Mouse (Mus musculus) limb, embryonic 15.5 days (tissue): ENCODE results near the gene Trank1. TPM values are rescaled to one million over a fixed set of nuclear protein-coding genes. Genes with fewer than 3 reads are reported as not detected.

Experiments used
- ATAC-seq: fragments of 200-750 bp; cut with Nextera tagmentation; 2 replicates; pipeline ENCODE4 v1.8.0; 2017; ENCODE audit warnings: low read depth, moderate TSS enrichment; ENCODE audit not compliant: insufficient number of reproducible peaks, low FRiP score, low TSS enrichment
- H3K27ac ChIP-seq: fragments of 300-500 bp; sonication (generic); 2 replicates; pipeline ENCODE4 v1.5.1; 2015; ENCODE audit warnings: moderate library complexity, mild to moderate bottlenecking, inconsistent platforms
- H3K27me3 ChIP-seq: fragments of 300-500 bp; sonication (generic); 2 replicates; pipeline ENCODE4 v1.6.1; 2015; ENCODE audit warnings: inconsistent platforms
- H3K36me3 ChIP-seq: fragments of 300-500 bp; sonication (generic); 2 replicates; pipeline ENCODE4 v1.6.1; 2015; ENCODE audit warnings: inconsistent platforms
- H3K4me1 ChIP-seq: fragments of 300-500 bp; sonication (generic); 2 replicates; pipeline ENCODE4 v1.6.1; 2015; ENCODE audit warnings: inconsistent platforms
- H3K4me2 ChIP-seq: fragments of 300-500 bp; sonication (generic); 2 replicates; pipeline ENCODE4 v1.6.1; 2015; ENCODE audit warnings: mild to moderate bottlenecking, inconsistent platforms
- H3K4me3 ChIP-seq: fragments of 300-500 bp; sonication (generic); 2 replicates; pipeline ENCODE4 v1.5.1; 2015; ENCODE audit warnings: mild to moderate bottlenecking, inconsistent platforms
- H3K9ac ChIP-seq: fragments of 300-500 bp; sonication (generic); 2 replicates; pipeline ENCODE4 v1.6.1; 2015; ENCODE audit warnings: inconsistent platforms
- H3K9me3 ChIP-seq: fragments of 300-500 bp; sonication (generic); 2 replicates; pipeline ENCODE4 v1.6.1; 2016; ENCODE audit warnings: inconsistent platforms
- WGBS: fragments of 180-500 bp; shearing (Covaris S2); methylation state at CpG from one replicate; pipeline ENCODE4 v1.1.7; 2015; 5-methylcytosine and 5-hydroxymethylcytosine counted together
- polyA plus RNA-seq: library from polyadenylated mRNA; unstranded; fragments of >200 nt; fragmentation: Nextera tagmentation; extraction: Ambion mirVana; gene quantifications from 2 replicates; pipeline ENCODE4 v1.2.1, GENCODE M21; 2015

Trank1 gene
- polyA plus RNA-seq, 1 experiment from 2014 or later: 0.76 TPM

GRCm38 (mm10) chr9:111286468-111286867, 25.1 kb upstream of the Trank1 start:
- WGBS: 70% methylated on average over 2 of the region's 2 CpGs
- H3K27me3 ChIP-seq: no peaks in the 10 kb centered on the region
- H3K9me3 ChIP-seq: no peaks in the 10 kb centered on the region
- H3K4me3 ChIP-seq: no peak overlapping the region
- no peak overlapping the region for H3K27ac ChIP-seq
- no peak overlapping the region for H3K4me2 ChIP-seq
- H3K9ac ChIP-seq: no peak overlapping the region
- no peak for ATAC-seq
- H3K36me3 ChIP-seq: no peaks in the 10 kb centered on the region
- H3K4me1 ChIP-seq: peaks cover 7% of the 10 kb centered on the region; the same call in 1 of the 2 replicates

- H3K4me3 ChIP-seq: no peak overlapping the region
- no peaks in the 10 kb centered on the region for H3K9me3 ChIP-seq
- 95% methylated on average over 4 of the region's 4 CpGs for WGBS
Observed at GRCm38 (mm10) chr9:111287956-111288355, 23.6 kb upstream of the Trank1 start.

DNA sequence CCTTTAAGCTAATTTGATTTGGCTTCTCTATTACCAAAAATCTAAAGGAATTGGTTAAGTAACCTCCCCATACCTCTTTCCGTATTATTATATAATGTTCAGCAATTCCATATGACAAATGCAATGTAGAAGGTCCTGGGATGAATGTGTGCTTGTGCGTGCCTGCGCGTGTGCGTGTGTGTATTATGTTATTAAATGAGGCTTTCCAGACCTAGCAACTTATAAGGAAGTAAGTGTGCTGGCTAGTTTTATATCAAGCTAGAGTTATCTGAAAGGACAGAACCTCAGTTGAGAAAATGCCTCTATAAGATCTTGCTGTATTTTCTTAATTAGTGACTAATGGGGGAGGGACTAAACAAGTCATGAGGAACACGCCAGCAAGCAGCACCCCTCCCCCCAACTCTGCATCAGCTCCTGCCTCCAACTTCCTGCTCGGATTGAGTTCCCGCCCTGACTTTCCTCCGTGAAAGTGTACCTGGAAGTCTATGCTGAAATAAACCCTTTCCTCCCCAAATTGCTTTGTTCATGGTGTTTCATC, 22.2 kb upstream of the Trank1 start:
- H3K4me3 ChIP-seq: 0 out of 2 replicates have a peak overlapping the region, but pooled peaks have one; percentile 11
- WGBS: 45% methylated on average over 9 of the region's 9 CpGs
- H3K4me2 ChIP-seq: peak overlapping the region; percentile 37

More at GRCm38 (mm10) chr9:111287956-111288355, 23.6 kb upstream of the Trank1 start:
- H3K27me3 ChIP-seq: no peaks in the 10 kb centered on the region
- H3K9ac ChIP-seq: no peak overlapping the region
- no peaks in the 10 kb centered on the region for H3K36me3 ChIP-seq
- H3K4me1 ChIP-seq: peaks cover 7% of the 10 kb centered on the region; the same call in 1 of the 2 replicates
- no peak overlapping the region for H3K4me2 ChIP-seq
- ATAC-seq: no peak
- H3K27ac ChIP-seq: no peak overlapping the region

DNA sequence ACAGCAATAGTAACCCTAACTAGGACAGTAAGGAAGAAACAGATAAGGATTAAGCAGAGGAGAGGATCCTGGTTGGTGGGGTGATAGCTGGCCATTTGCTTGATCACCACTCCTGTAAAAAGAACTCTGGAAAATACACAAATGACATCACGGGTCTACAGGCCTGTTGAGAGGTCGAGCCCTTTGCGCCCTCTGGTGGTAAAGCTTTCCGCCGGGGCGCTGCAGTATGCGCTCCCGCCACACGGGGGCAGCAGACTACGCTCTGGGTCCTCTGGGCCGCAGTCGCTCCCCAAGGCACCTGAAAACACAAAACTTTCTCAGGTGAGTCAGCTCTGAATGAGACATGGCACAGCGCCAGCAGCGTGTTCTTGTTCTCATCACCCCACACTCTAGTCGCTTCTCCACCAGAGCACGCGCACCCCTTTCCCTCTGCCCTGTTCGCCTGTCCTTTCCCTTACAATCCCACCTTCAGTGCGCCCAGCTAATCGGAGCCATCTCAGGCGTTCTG, 21.7 kb upstream of the Trank1 start:
- Histone ChIP-seq H3K9ac (no peak overlapping the region), H3K4me3 (0 out of 2 replicates have a peak overlapping the region, but pooled peaks have one; percentile 11), H3K27me3 (no peaks in the 10 kb centered on the region), H3K4me2 (peak overlapping the region; percentile 37), H3K4me1 (peaks cover 7% of the 10 kb centered on the region; the same call in 1 of the 2 replicates), H3K27ac (no peak overlapping the region), H3K9me3 (no peaks in the 10 kb centered on the region), H3K36me3 (no peaks in the 10 kb centered on the region)
- ATAC-seq: no peak
- 15% methylated on average over 21 of the region's 21 CpGs for WGBS

More for the DNA sequence above, 22.2 kb upstream of the Trank1 start:
- no peak overlapping the region for H3K27ac ChIP-seq
- H3K4me1 ChIP-seq: peaks cover 7% of the 10 kb centered on the region; the same call in 1 of the 2 replicates
- ATAC-seq: no peak
- no peaks in the 10 kb centered on the region for H3K9me3 ChIP-seq
- no peaks in the 10 kb centered on the region for H3K36me3 ChIP-seq
- no peak overlapping the region for H3K9ac ChIP-seq
- no peaks in the 10 kb centered on the region for H3K27me3 ChIP-seq

DNA sequence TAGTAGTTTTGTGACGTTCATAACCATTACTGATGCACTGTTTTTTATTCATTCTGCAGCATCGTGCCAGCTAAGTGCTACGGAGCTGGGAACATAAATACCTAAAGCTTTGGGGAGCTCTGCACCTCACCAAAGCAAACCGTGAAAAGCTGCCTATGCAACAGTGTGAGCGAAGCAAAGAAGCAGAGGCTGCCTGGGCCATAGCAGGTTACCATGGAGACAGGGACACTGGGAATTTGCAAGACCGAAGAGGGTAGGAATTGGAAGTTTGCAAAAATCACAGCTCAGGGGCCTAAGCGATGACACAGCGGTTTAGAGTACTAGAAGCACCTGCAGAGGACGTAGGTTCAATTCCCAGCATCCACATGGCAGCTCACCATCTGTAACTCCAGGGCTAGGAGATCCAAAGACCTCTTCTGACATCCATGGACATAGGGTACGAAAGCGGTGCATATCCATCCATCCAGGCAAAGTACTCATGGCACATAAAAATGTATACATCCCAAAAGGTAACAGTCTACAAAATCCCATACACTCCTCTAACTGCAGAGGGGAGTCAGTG, 20.9 kb upstream of the Trank1 start:
- no peak overlapping the region for H3K4me3 ChIP-seq
- WGBS: 71% methylated on average over 11 of the region's 11 CpGs
- H3K4me1 ChIP-seq: peaks cover 7% of the 10 kb centered on the region; the same call in 1 of the 2 replicates
- ATAC-seq: no peak
- H3K9ac ChIP-seq: no peak overlapping the region
- no peak overlapping the region for H3K4me2 ChIP-seq
- no peaks in the 10 kb centered on the region for H3K9me3 ChIP-seq
- H3K27ac ChIP-seq: no peak overlapping the region
- no peaks in the 10 kb centered on the region for H3K27me3 ChIP-seq
- H3K36me3 ChIP-seq: no peaks in the 10 kb centered on the region

GRCm38 (mm10) chr9:111293234-111293633, 18.3 kb upstream of the Trank1 start:
- Histone ChIP-seq H3K9me3 (no peaks in the 10 kb centered on the region), H3K27me3 (no peaks in the 10 kb centered on the region), H3K9ac (no peak overlapping the region), H3K36me3 (no peaks in the 10 kb centered on the region), H3K4me1 (peaks cover 7% of the 10 kb centered on the region; the same call in 1 of the 2 replicates), H3K4me2 (no peak overlapping the region), H3K4me3 (no peak overlapping the region), H3K27ac (no peak overlapping the region)
- 80% methylated on average over 4 of the region's 4 CpGs for WGBS
- no peak for ATAC-seq

GRCm38 (mm10) chr9:111294911-111295310, 16.6 kb upstream of the Trank1 start:
- Histone ChIP-seq H3K9me3 (no peaks in the 10 kb centered on the region), H3K27ac (no peak overlapping the region), H3K36me3 (no peaks in the 10 kb centered on the region), H3K4me2 (no peak overlapping the region), H3K9ac (no peak overlapping the region), H3K27me3 (no peaks in the 10 kb centered on the region), H3K4me3 (no peak overlapping the region), H3K4me1 (peaks cover 2% of the 10 kb centered on the region; the same call in 1 of the 2 replicates)
- WGBS: 96% methylated on average over 6 of the region's 6 CpGs
- no peak for ATAC-seq

DNA sequence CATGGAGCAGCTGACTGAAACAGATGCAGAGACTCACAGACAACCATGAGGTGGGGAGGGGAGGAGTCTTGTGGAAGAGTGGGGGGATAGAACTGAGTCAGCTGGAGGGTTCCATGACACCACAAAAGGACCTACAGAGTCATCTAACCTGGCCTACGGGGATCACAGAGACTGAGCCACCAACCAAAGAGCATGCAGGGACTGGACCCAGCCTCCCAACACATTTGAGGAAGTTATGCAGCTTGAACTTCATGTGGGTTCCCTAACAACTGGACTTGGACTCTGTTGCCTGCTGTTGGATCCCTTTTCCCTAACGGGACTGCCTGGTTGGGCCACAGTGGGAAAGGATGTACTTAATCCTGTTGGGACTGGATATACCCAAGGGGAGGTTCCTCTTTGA, 16.2 kb upstream of the Trank1 start:
- H3K4me2 ChIP-seq: no peak overlapping the region
- no peaks in the 10 kb centered on the region for H3K4me1 ChIP-seq
- no peak overlapping the region for H3K27ac ChIP-seq
- no peaks in the 10 kb centered on the region for H3K27me3 ChIP-seq
- no peak overlapping the region for H3K9ac ChIP-seq
- H3K4me3 ChIP-seq: no peak overlapping the region
- no peaks in the 10 kb centered on the region for H3K36me3 ChIP-seq
- no peaks in the 10 kb centered on the region for H3K9me3 ChIP-seq
- WGBS: 58% methylated on average over 2 of the region's 2 CpGs
- no peak for ATAC-seq

DNA sequence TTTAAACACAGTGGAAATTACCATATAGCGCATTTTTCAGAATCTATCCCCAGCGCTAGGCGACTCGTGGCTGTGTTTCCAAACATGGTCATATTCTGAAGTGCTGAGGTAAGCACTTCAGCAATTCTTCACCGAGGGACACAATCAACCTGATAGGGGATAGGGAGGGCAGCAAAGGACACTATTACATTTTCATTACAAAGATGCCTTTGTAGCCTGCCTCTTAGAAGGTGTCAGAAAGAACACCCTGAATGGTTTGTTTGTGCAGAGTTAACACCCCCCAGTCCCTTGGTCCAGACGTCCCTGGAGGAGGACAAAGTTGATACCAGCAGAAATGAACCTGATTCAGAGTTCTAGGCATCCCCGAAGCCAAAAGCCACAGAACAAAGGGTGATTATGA, 15.1 kb upstream of the Trank1 start:
- H3K4me3 ChIP-seq: no peak overlapping the region
- H3K27me3 ChIP-seq: no peaks in the 10 kb centered on the region
- no peak overlapping the region for H3K9ac ChIP-seq
- no peaks in the 10 kb centered on the region for H3K36me3 ChIP-seq
- no peak for ATAC-seq
- no peak overlapping the region for H3K27ac ChIP-seq
- H3K4me2 ChIP-seq: no peak overlapping the region
- no peaks in the 10 kb centered on the region for H3K9me3 ChIP-seq
- 73% methylated on average over 7 of the region's 7 CpGs for WGBS
- no peaks in the 10 kb centered on the region for H3K4me1 ChIP-seq

DNA sequence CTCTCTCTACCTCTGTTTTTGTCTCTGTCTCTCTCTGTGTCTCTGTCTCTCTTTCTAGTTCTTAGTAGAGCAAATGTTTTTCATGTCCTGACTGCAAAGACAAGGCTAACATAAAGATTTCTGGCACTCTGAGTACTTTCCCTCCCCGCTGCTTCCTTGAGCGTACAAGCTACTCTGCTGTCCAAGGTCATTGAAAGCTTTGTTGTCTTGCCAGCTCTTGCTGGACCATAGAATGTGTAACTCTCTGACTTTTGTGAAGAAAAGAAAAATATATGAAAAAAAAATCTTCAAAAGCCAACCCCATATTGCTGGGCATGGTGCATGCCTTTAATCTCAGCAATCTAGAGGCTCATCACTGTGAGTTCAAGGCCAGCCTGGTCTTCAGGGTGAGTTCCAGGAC, 12.9 kb upstream of the Trank1 start:
- no peaks in the 10 kb centered on the region for H3K36me3 ChIP-seq
- no peaks in the 10 kb centered on the region for H3K4me1 ChIP-seq
- H3K27me3 ChIP-seq: no peaks in the 10 kb centered on the region
- no peak overlapping the region for H3K27ac ChIP-seq
- H3K4me3 ChIP-seq: no peak overlapping the region
- H3K4me2 ChIP-seq: no peak overlapping the region
- H3K9ac ChIP-seq: no peak overlapping the region
- no peaks in the 10 kb centered on the region for H3K9me3 ChIP-seq
- no peak for ATAC-seq
- WGBS: 79% methylated on average over 2 of the region's 2 CpGs

DNA sequence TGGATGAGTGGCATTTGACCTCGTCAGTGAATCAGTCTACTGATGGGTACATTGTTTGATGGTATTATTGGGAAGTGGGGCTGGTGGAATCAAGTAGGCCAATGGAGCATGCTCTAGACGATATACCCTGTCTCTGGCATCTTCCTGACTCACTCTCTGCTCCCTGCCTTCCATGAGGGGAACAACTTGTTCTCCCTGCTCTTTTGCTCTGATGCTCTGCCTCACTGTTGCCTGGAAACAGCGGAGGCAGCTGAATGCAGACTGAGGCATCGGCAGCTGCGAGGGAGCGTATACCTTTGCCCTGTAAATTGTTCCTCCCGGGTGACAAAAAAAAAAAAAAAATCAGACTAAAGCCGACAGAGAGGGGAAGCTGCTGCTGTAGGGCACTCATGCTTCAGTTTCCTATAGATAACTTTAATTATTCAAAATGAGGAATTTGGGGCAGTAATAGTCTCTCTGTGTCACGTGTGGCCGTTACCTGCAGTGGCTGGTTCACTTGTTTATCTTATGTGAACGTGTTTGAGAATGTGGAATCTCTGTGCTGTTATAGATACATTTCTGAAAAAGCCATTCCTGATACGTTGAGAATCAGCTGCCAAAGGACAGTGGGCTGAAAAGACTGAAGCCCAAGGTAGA, 9.2 kb upstream of the Trank1 start:
- 68% methylated on average over 12 of the region's 12 CpGs for WGBS
- ATAC-seq: no peak
- H3K4me2 ChIP-seq: no peak overlapping the region
- no peak overlapping the region for H3K27ac ChIP-seq
- no peaks in the 10 kb centered on the region for H3K36me3 ChIP-seq
- no peak overlapping the region for H3K4me3 ChIP-seq
- H3K4me1 ChIP-seq: no peaks in the 10 kb centered on the region
- no peak overlapping the region for H3K9ac ChIP-seq
- no peaks in the 10 kb centered on the region for H3K27me3 ChIP-seq
- H3K9me3 ChIP-seq: no peaks in the 10 kb centered on the region

- Histone ChIP-seq H3K4me1 (no peaks in the 10 kb centered on the region), H3K9ac (no peak overlapping the region), H3K9me3 (no peaks in the 10 kb centered on the region), H3K27me3 (peaks cover 2% of the 10 kb centered on the region; the same call in 1 of the 2 replicates), H3K4me3 (no peak overlapping the region), H3K27ac (no peak overlapping the region), H3K36me3 (no peaks in the 10 kb centered on the region), H3K4me2 (no peak overlapping the region)
- WGBS: 92% methylated on average over 6 of the region's 6 CpGs
- no peak for ATAC-seq
Observed at GRCm38 (mm10) chr9:111304036-111304435, 7.5 kb upstream of the Trank1 start.
